ENCODE assay signal across 22 mouse cellular contexts in genomic region chr10:68120011-68120410, GRCm38 (mm10).
DNase-seq lines count a peak whose midpoint lies in the region; ATAC-seq and TF ChIP-seq lines count a peak whose summit lies in the region.
"Had no signal": no experiment of that assay in that cellular context is flagged by ENCODE, and none has a peak within 500 bp of the region (broad histone marks: within the 10 kb centered on the region; RNA-seq: fewer than 3 reads in every experiment).

No protein-coding gene starts in this region.

- 30% methylated on average over 4 of the region's 4 CpGs for WGBS in heart, adult 2 months
- 29% methylated on average over 4 of the region's 4 CpGs for WGBS in liver, embryonic 13.5 days (ENCODE audit: insufficient replicate concordance)

- no peak overlapping the region for H3K4me3 ChIP-seq in heart, adult 2 months
- no peak overlapping the region for H3K4me3 ChIP-seq in liver, embryonic 13.5 days (replicated peaks)
- no peak overlapping the region for H3K4me3 ChIP-seq in brown adipose tissue, adult 24 weeks (ENCODE audit: insufficient read depth, low read depth, low read length)
- H3K4me3 ChIP-seq: forebrain, embryonic 10.5 days; hindbrain, embryonic 12.5 days; layer of hippocampus, adult 2 months; limb, embryonic 15.5 days; megakaryocyte, embryonic 14.5 days had no signal

- peak; percentile 59 for ATAC-seq in liver, embryonic 13.5 days (ENCODE audit: low read depth)
- ATAC-seq in megakaryocyte progenitor cell, adult 5-6 weeks (replicated peaks; ENCODE audit: poor library complexity), result peak; percentile 58
- ATAC-seq: midbrain, embryonic 16.5 days had no signal

- H3K36me3 ChIP-seq in heart, adult 2 months (ENCODE audit: control insufficient read depth, insufficient read depth, low read length), result peaks cover 65% of the 10 kb centered on the region
- no peaks in the 10 kb centered on the region for H3K36me3 ChIP-seq in liver, embryonic 13.5 days
- H3K36me3 ChIP-seq: hindbrain, embryonic 12.5 days had no signal

- H3K4me1 ChIP-seq in heart, adult 2 months (ENCODE audit: control insufficient read depth, insufficient read depth, low read length), result peaks cover 19% of the 10 kb centered on the region
- peaks cover 17% of the 10 kb centered on the region for H3K4me1 ChIP-seq in liver, embryonic 13.5 days (replicated peaks)
- H3K4me1 ChIP-seq in brown adipose tissue, adult 24 weeks (ENCODE audit: control insufficient read depth, insufficient read depth, insufficient read length, low read length), result peaks cover 20% of the 10 kb centered on the region; the same call in 1 of the 2 replicates
- H3K4me1 ChIP-seq: forebrain, embryonic 10.5 days; hindbrain, embryonic 12.5 days had no signal

- H3K27ac ChIP-seq in heart, adult 2 months, result peak overlapping the region; percentile 36
- no peak overlapping the region for H3K27ac ChIP-seq in liver, embryonic 13.5 days
- H3K27ac ChIP-seq in brown adipose tissue, adult 24 weeks (replicated peaks; ENCODE audit: low read depth, low read length), result peak overlapping the region; percentile 15; the same call in 1 of the 2 replicates
- H3K27ac ChIP-seq: forebrain, embryonic 10.5 days; hindbrain, embryonic 12.5 days; layer of hippocampus, adult 2 months; limb, embryonic 15.5 days had no signal

- peaks cover 5% of the 10 kb centered on the region for H3K79me2 ChIP-seq in heart, adult 2 months (replicated peaks; ENCODE audit: control insufficient read depth, insufficient read depth, low read length)

- no peak overlapping the region for H3K4me2 ChIP-seq in liver, embryonic 13.5 days
- H3K4me2 ChIP-seq: hindbrain, embryonic 12.5 days; limb, embryonic 15.5 days had no signal

- no peaks in the 10 kb centered on the region for H3K27me3 ChIP-seq in heart, adult 2 months (ENCODE audit: control insufficient read depth, insufficient read depth, low read length)
- no peaks in the 10 kb centered on the region for H3K27me3 ChIP-seq in liver, embryonic 13.5 days
- H3K27me3 ChIP-seq: hindbrain, embryonic 12.5 days; limb, embryonic 15.5 days had no signal

- peak in 1 of 2 experiments; percentile 4 for DNase-seq in heart, adult 2 months
- no peak for DNase-seq in heart, postnatal 25 days (ENCODE audit: low spot score)
- DNase-seq in liver, embryonic 13.5 days, result no peak
- no peak for DNase-seq in liver
- DNase-seq in kidney, adult 18-20 months, result no peak
- DNase-seq in cerebellum, postnatal 36 days, result no peak
- DNase-seq: adrenal gland, adult 8-10 months; cerebellum, adult 11 months; cerebellum, postnatal 10 days; embryo, embryonic 11 days; kidney, adult 8-10 months; kidney, postnatal 14 days; lung, postnatal 10 days; right cerebral cortex, postnatal 14 days had no signal

- intact Hi-C loops in heart, adult 2 months (cut with DNase I), result loop anchor here (2.0 kb wide), 1 partner anchor 13 kb away; no protein-coding TSS in a partner anchor
- intact Hi-C loops in heart, postnatal 25 days (cut with DNase I), result loop anchor here (2.0 kb wide), 1 partner anchor 15 kb away; no protein-coding TSS in a partner anchor

- no peaks in the 10 kb centered on the region for H3K9me3 ChIP-seq in liver, embryonic 13.5 days (replicated peaks)
- H3K9me3 ChIP-seq: forebrain, embryonic 10.5 days; hindbrain, embryonic 12.5 days; limb, embryonic 15.5 days; megakaryocyte, embryonic 14.5 days had no signal

- TF ChIP-seq CTCF in heart, adult 2 months (IDR thresholded peaks at IDR 0.05), result no peak

- TF ChIP-seq EP300 in heart, adult 2 months (IDR thresholded peaks at IDR 0.05; ENCODE audit: insufficient read depth, low read depth, low read length), result no peak

- TF ChIP-seq POLR2A in heart, adult 2 months (IDR thresholded peaks at IDR 0.05; ENCODE audit: insufficient read depth, low read depth, low read length), result no peak

- no peak overlapping the region for H3K9ac ChIP-seq in heart, adult 2 months (ENCODE audit: low read depth, low read length)
- H3K9ac ChIP-seq in liver, embryonic 13.5 days, result no peak overlapping the region
- H3K9ac ChIP-seq: hindbrain, embryonic 12.5 days; limb, embryonic 15.5 days had no signal
